Mouse (Mus musculus): ENCODE data around the gene Sds. TPM values are rescaled to one million over a fixed set of nuclear protein-coding genes. Genes with fewer than 3 reads are reported as not detected.
"Not testable (repeated sequence)": the region's sequence is repeated elsewhere in the genome, so short reads cannot be mapped to it uniquely, and the experiment has no call there.

Gene Sds
- total RNA-seq, 2 experiments from 2014 or later, result not detected

GRCm38 (mm10) chr5:120483399-120483798, 7.1 kb downstream of the Sds start:
- no peak for ATAC-seq (replicated peaks; ENCODE audit: poor library complexity)

- ATAC-seq (replicated peaks; ENCODE audit: poor library complexity), result no peak
These were observed 11.5 kb downstream of the Sds start for GRCm38 (mm10) chr5:120487844-120488243.

- ATAC-seq (replicated peaks; ENCODE audit: poor library complexity), result no peak
These were observed 14.4 kb downstream of the Sds start for GRCm38 (mm10) chr5:120490679-120491192.

GRCm38 (mm10) chr5:120492437-120492836, 16.1 kb downstream of the Sds start:
- ATAC-seq (replicated peaks; ENCODE audit: poor library complexity), result 0 out of 2 replicates have a peak, but pooled peaks have one; percentile 44

GRCm38 (mm10) chr5:120493440-120493839, 17.1 kb downstream of the Sds start:
- no peak for ATAC-seq (replicated peaks; ENCODE audit: poor library complexity)

GRCm38 (mm10) chr5:120493873-120494395, 17.6 kb downstream of the Sds start:
- no peak for ATAC-seq (replicated peaks; ENCODE audit: poor library complexity)

- ATAC-seq (replicated peaks; ENCODE audit: poor library complexity), result no peak
These were observed 18.9 kb downstream of the Sds start for GRCm38 (mm10) chr5:120495064-120495702.

- no peak for ATAC-seq (replicated peaks; ENCODE audit: poor library complexity)
These were observed 19.4 kb downstream of the Sds start for GRCm38 (mm10) chr5:120495703-120496226.

- no peak for ATAC-seq (replicated peaks; ENCODE audit: poor library complexity)
These were observed 20.7 kb downstream of the Sds start for GRCm38 (mm10) chr5:120497071-120497470.

GRCm38 (mm10) chr5:120499202-120499601, 22.9 kb downstream of the Sds start:
- ATAC-seq (replicated peaks; ENCODE audit: poor library complexity), result no peak

GRCm38 (mm10) chr5:120500609-120501008, 24.3 kb downstream of the Sds start:
- not testable (repeated sequence) for ATAC-seq (replicated peaks; ENCODE audit: poor library complexity)

- no peak for ATAC-seq (replicated peaks; ENCODE audit: poor library complexity)
These were observed 25.9 kb downstream of the Sds start for GRCm38 (mm10) chr5:120502147-120502621.

- ATAC-seq (replicated peaks; ENCODE audit: poor library complexity), result peak; percentile 7; the same call in 1 of the 2 replicates
These were observed 26.4 kb downstream of the Sds start for GRCm38 (mm10) chr5:120502675-120503143.

- peak; percentile 70 for ATAC-seq (replicated peaks; ENCODE audit: poor library complexity)
These were observed 26.9 kb downstream of the Sds start, which contains the start of gene Plbd2 for GRCm38 (mm10) chr5:120503144-120503795. Gene Plbd2, minus strand, starts transcription at chr5:120503625.

- peak; percentile 90 for ATAC-seq (replicated peaks; ENCODE audit: poor library complexity)
These were observed 29.0 kb downstream of the Sds start for GRCm38 (mm10) chr5:120505368-120505767.

GRCm38 (mm10) chr5:120505781-120506180, 29.5 kb downstream of the Sds start:
- ATAC-seq (replicated peaks; ENCODE audit: poor library complexity), result no peak

GRCm38 (mm10) chr5:120506490-120506889, 30.2 kb downstream of the Sds start:
- ATAC-seq (replicated peaks; ENCODE audit: poor library complexity), result no peak

- ATAC-seq (replicated peaks; ENCODE audit: poor library complexity), result no peak
These were observed 31.0 kb downstream of the Sds start for GRCm38 (mm10) chr5:120507311-120507710.

GRCm38 (mm10) chr5:120510982-120511642, 34.8 kb downstream of the Sds start, which contains the start of gene Slc8b1:
Gene Slc8b1, plus strand, starts transcription at chr5:120511168.
- peak; percentile 95 for ATAC-seq (replicated peaks; ENCODE audit: poor library complexity)

GRCm38 (mm10) chr5:120511643-120512220, 35.4 kb downstream of the Sds start:
- ATAC-seq (replicated peaks; ENCODE audit: poor library complexity), result peak; percentile 41
